Mouse (Mus musculus): ENCODE measurements around the gene Nup107.
"Not testable (repeated sequence)": the region's sequence is repeated elsewhere in the genome, so short reads cannot be mapped to it uniquely, and the experiment has no call there.

DNA sequence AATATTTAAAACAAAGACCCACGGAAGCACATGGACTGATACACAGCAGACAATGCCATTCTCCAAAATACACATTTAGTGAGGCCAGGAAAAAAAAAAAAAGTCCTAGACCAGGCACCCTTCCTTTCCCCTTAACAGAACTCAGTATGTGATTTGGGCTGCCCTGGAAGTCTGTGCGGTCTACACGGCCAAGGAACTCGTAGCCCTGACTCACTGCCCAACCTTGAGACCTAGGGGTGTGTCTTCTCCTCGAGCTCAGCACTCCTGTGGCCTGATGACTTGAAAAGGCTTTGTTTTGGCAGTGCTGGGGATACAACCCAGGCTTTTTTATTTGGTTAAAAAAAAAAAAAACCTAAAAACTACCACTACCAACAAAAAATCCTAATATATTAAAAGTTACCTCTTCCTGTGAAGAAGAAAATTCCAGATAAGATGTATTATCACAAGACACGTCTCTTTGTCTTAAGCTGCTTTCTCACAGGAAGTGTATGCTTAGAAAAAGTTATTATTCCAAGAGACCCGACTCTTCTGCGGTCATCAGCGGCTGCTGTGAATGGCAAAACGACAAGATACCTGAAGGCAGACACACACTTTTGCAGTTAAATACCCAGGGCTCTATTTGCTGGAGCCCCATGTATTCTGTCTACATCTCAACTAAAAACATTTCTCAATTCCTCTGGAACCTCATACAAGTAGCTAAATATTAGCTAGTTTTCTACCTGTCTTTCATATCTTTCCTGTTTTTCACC, 58.2 kb downstream of the Nup107 start:
- not testable (repeated sequence) for TF ChIP-seq CTCF (IDR thresholded peaks at IDR 0.05; ENCODE audit: control insufficient read depth, insufficient read depth, low read length); POLR2A (IDR thresholded peaks at IDR 0.05; ENCODE audit: borderline replicate concordance, control insufficient read depth, low read depth, low read length)
